Mouse (Mus musculus) CH12.LX (cell line): ENCODE results near the gene Gm2564.
"Not testable (repeated sequence)": the region's sequence is repeated elsewhere in the genome, so short reads cannot be mapped to it uniquely, and the experiment has no call there.

ENCODE experiments used
- CTCF ChIP-seq, 2 experiments: IDR thresholded peaks in 1 of 2; conservative IDR thresholded peaks in 1 of 2; 2 replicates each; pipeline ENCODE4 v1.5.1; 2011 to 2012; ENCODE audit warnings: low read depth in 2 of 2, low read length in 2 of 2, improper control_type of control experiment in 1 of 2, inconsistent platforms in 1 of 2, mild to moderate bottlenecking in 1 of 2, moderate library complexity in 1 of 2
- HCFC1 ChIP-seq: IDR thresholded peaks from 2 replicates; pipeline ENCODE4 v1.6.1; 2012; ENCODE audit warnings: low read depth, mild to moderate bottlenecking, inconsistent platforms, low read length, improper control_type of control experiment

GRCm38 (mm10) chr4:42611895-42612294, 17.6 kb upstream of the Gm2564 start, which contains the start of gene Gm10591:
- TF ChIP-seq CTCF (conservative IDR thresholded peaks at IDR 0.05 in 1 of 2, IDR thresholded peaks at IDR 0.05 in 1 of 2; ENCODE audit: low read depth in 2 of 2, low read length in 2 of 2); HCFC1: not testable (repeated sequence)
